Mouse (Mus musculus): ENCODE data around the gene Bcas1.

DNA sequence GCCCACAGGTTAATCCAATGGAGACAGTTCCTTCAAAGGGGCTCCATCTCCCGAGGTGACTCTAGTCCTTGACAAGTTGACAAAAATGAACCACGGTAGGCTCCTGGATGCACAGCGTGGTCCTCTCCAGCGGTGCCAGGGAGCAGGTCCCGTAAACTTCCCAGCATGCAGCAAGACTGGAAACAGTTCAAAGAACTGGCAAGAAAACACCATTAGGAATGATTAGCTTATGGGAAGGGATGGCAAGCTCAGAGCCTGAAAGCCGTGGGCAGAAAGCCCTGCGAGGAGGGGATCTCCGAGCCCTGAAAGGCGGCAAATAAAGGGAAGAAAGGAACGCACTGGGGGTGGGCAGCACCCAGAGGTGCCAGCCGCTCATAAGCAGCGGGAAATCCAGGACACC, 122.9 kb downstream of the Bcas1 start:
- TF ChIP-seq POLR2A (IDR thresholded peaks at IDR 0.05; ENCODE audit: low read depth, low read length) (no peak), CTCF (IDR thresholded peaks at IDR 0.05; ENCODE audit: extremely low read depth, insufficient read depth, insufficient read length, insufficient replicate concordance) (no peak)
